Mouse (Mus musculus): ENCODE results near the gene Ranbp9.
A peak's percentile ranks its signal among the peaks of the same experiment; 100 is the strongest.

Gene Ranbp9

GRCm38 (mm10) chr13:43480957-43481858 lies at the start of gene Ranbp9:
Gene Ranbp9 (minus strand): TSS chr13:43481282.
- peak; percentile 53 for DNase-seq (ENCODE audit: low spot score)

GRCm38 (mm10) chr13:43530129-43530831 lies 49.2 kb upstream of the Ranbp9 start:
- peak; percentile 72 for DNase-seq (ENCODE audit: low spot score)

- no peak for DNase-seq (ENCODE audit: low spot score)
These were observed 45.2 kb upstream of the Ranbp9 start for GRCm38 (mm10) chr13:43526289-43526688.

GRCm38 (mm10) chr13:43525363-43526134 lies 44.5 kb upstream of the Ranbp9 start:
- peak; percentile 61 for DNase-seq (ENCODE audit: low spot score)

- DNase-seq (ENCODE audit: low spot score) = no peak
These were observed 43.6 kb upstream of the Ranbp9 start for GRCm38 (mm10) chr13:43524491-43525362.

- no peak for DNase-seq (ENCODE audit: low spot score)
These were observed 42.9 kb upstream of the Ranbp9 start for GRCm38 (mm10) chr13:43523906-43524480.

GRCm38 (mm10) chr13:43521940-43522339 lies 40.9 kb upstream of the Ranbp9 start:
- no peak for DNase-seq (ENCODE audit: low spot score)

GRCm38 (mm10) chr13:43519251-43519650 lies 38.2 kb upstream of the Ranbp9 start:
- DNase-seq (ENCODE audit: low spot score) = no peak

GRCm38 (mm10) chr13:43517371-43517770 lies 36.3 kb upstream of the Ranbp9 start:
- DNase-seq (ENCODE audit: low spot score) = no peak

- DNase-seq (ENCODE audit: low spot score) = no peak
These were observed 35.8 kb upstream of the Ranbp9 start for GRCm38 (mm10) chr13:43516931-43517330.

GRCm38 (mm10) chr13:43516119-43516518 lies 35.0 kb upstream of the Ranbp9 start:
- no peak for DNase-seq (ENCODE audit: low spot score)

GRCm38 (mm10) chr13:43514950-43515358 lies 33.9 kb upstream of the Ranbp9 start:
- no peak for DNase-seq (ENCODE audit: low spot score)

GRCm38 (mm10) chr13:43512736-43513135 lies 31.7 kb upstream of the Ranbp9 start:
- no peak for DNase-seq (ENCODE audit: low spot score)

GRCm38 (mm10) chr13:43505798-43506197 lies 24.7 kb upstream of the Ranbp9 start:
- DNase-seq (ENCODE audit: low spot score) = no peak

- DNase-seq (ENCODE audit: low spot score) = no peak
These were observed 22.3 kb upstream of the Ranbp9 start for GRCm38 (mm10) chr13:43503395-43503850.

GRCm38 (mm10) chr13:43501601-43502000 lies 20.5 kb upstream of the Ranbp9 start:
- DNase-seq (ENCODE audit: low spot score) = no peak

GRCm38 (mm10) chr13:43500483-43500850 lies 19.4 kb upstream of the Ranbp9 start:
- DNase-seq (ENCODE audit: low spot score) = no peak

- no peak for DNase-seq (ENCODE audit: low spot score)
These were observed 18.8 kb upstream of the Ranbp9 start for GRCm38 (mm10) chr13:43499731-43500482.

- no peak for DNase-seq (ENCODE audit: low spot score)
These were observed 17.8 kb upstream of the Ranbp9 start for GRCm38 (mm10) chr13:43498849-43499248.

- no peak for DNase-seq (ENCODE audit: low spot score)
These were observed 16.7 kb upstream of the Ranbp9 start for GRCm38 (mm10) chr13:43497769-43498168.

All from left cerebral cortex, adult 11 months (tissue).